Mouse (Mus musculus) yolk sac, embryonic 10.5 days (tissue): ENCODE data around the gene Zfp13.

Experiments used
- DNase-seq: peaks from one replicate; pipeline ENCODE4 v3.0.0-alpha.2; 2017; ENCODE audit warnings: low spot score

Zfp13 gene

GRCm38 (mm10) chr17:23550188-23550791 is 49.0 kb downstream of the Zfp13 start:
- DNase-seq = peak; percentile 95

- DNase-seq = no peak
Observed at GRCm38 (mm10) chr17:23549441-23549840, 49.8 kb downstream of the Zfp13 start.

GRCm38 (mm10) chr17:23548615-23549014 is 50.7 kb downstream of the Zfp13 start:
- peak; percentile 93 for DNase-seq

- DNase-seq = no peak
Observed at GRCm38 (mm10) chr17:23547681-23548443, 51.4 kb downstream of the Zfp13 start.

GRCm38 (mm10) chr17:23546702-23547505 is 52.4 kb downstream of the Zfp13 start:
- DNase-seq = peak; percentile 92

GRCm38 (mm10) chr17:23546333-23546701 is 53.0 kb downstream of the Zfp13 start:
- peak; percentile 91 for DNase-seq

GRCm38 (mm10) chr17:23545841-23546240 is 53.4 kb downstream of the Zfp13 start:
- peak; percentile 61 for DNase-seq

- no peak for DNase-seq
Observed at GRCm38 (mm10) chr17:23544766-23545165, 54.5 kb downstream of the Zfp13 start.

- DNase-seq = no peak
Observed at GRCm38 (mm10) chr17:23543983-23544382, 55.3 kb downstream of the Zfp13 start.

GRCm38 (mm10) chr17:23543325-23543724 is 56.0 kb downstream of the Zfp13 start:
- no peak for DNase-seq

- DNase-seq = no peak
Observed at GRCm38 (mm10) chr17:23542835-23543234, 56.5 kb downstream of the Zfp13 start.

- no peak for DNase-seq
Observed at GRCm38 (mm10) chr17:23542004-23542720, 57.1 kb downstream of the Zfp13 start.

- DNase-seq = peak; percentile 82
Observed at GRCm38 (mm10) chr17:23540605-23541475, 58.4 kb downstream of the Zfp13 start.

- no peak for DNase-seq
Observed at GRCm38 (mm10) chr17:23540106-23540505, 59.2 kb downstream of the Zfp13 start.

- DNase-seq = no peak
Observed at GRCm38 (mm10) chr17:23539608-23540007, 59.7 kb downstream of the Zfp13 start.

- peak; percentile 73 for DNase-seq
Observed at GRCm38 (mm10) chr17:23538299-23539015, 60.8 kb downstream of the Zfp13 start.

GRCm38 (mm10) chr17:23537554-23538255 is 61.6 kb downstream of the Zfp13 start:
- no peak for DNase-seq

GRCm38 (mm10) chr17:23535046-23535788 is 64.1 kb downstream of the Zfp13 start:
- DNase-seq = peak; percentile 85
